Mouse (Mus musculus) CH12.LX (cell line): ENCODE results near the gene H2al1e. TPM values are rescaled to one million over a fixed set of nuclear protein-coding genes. Genes with fewer than 3 reads are reported as not detected.
"Not testable (repeated sequence)": the region's sequence is repeated elsewhere in the genome, so short reads cannot be mapped to it uniquely, and the experiment has no call there.

Experiments used
- DNase-seq: peaks from one replicate; pipeline ENCODE4 v3.0.0-alpha.2; 2013; ENCODE audit errors: extremely low read depth
- H3K27ac ChIP-seq: 2 replicates; pipeline ENCODE4 v1.5.1; 2012; ENCODE audit warnings: low read depth, mild to moderate bottlenecking, control low read depth, moderate library complexity; ENCODE audit not compliant: insufficient read depth
- H3K27me3 ChIP-seq: replicated peaks from 2 replicates; pipeline ENCODE3; 2012; ENCODE audit warnings: inconsistent platforms
- H3K36me3 ChIP-seq, 2 experiments: replicated peaks in 1 of 2; 2 replicates each; pipeline versions ENCODE3 to v1.6.1; 2012; ENCODE audit warnings: inconsistent platforms in 1 of 2, low read length in 1 of 2, mild to moderate bottlenecking in 1 of 2, mixed read lengths in 1 of 2, moderate library complexity in 1 of 2; ENCODE audit not compliant: control insufficient read depth in 1 of 2, insufficient read depth in 1 of 2
- H3K4me1 ChIP-seq, 2 experiments: 2 replicates each; pipeline ENCODE4 v1.6.1; 2012; ENCODE audit warnings: inconsistent platforms in 1 of 2, moderate library complexity in 1 of 2; ENCODE audit not compliant: insufficient read depth in 2 of 2, control insufficient read depth in 1 of 2
- H3K4me2 ChIP-seq: 2 replicates; pipeline ENCODE4 v1.6.1; 2012; ENCODE audit warnings: low read depth, mild to moderate bottlenecking, control low read depth; ENCODE audit not compliant: poor library complexity, insufficient read depth, severe bottlenecking
- H3K4me3 ChIP-seq, 3 experiments: fragments of 150-350 bp in 1 of 3; sonication (generic) in 1 of 3; replicated peaks in 1 of 3; 2 replicates each; pipeline versions ENCODE3 to v1.5.1; 2011 to 2012; ENCODE audit warnings: low read depth in 2 of 3, low read length in 2 of 3, mild to moderate bottlenecking in 2 of 3, moderate library complexity in 2 of 3, control low read depth in 1 of 3, improper control_type of control experiment in 1 of 3, inconsistent platforms in 1 of 3, mixed read lengths in 1 of 3; ENCODE audit not compliant: poor library complexity in 1 of 3
- H3K79me2 ChIP-seq: replicated peaks from 2 replicates; pipeline ENCODE4 v1.6.1; 2012; ENCODE audit warnings: mild to moderate bottlenecking, moderate library complexity; ENCODE audit not compliant: control insufficient read depth, poor library complexity, insufficient read depth, severe bottlenecking; ENCODE audit errors: extremely low read depth
- H3K9ac ChIP-seq: 2 replicates; pipeline ENCODE4 v1.6.1; 2012; ENCODE audit warnings: low read depth, mild to moderate bottlenecking, control low read depth, moderate library complexity; ENCODE audit not compliant: insufficient read depth
- H3K9me3 ChIP-seq: replicated peaks from 2 replicates; pipeline ENCODE3; 2012; ENCODE audit warnings: low read length, inconsistent platforms, mixed read lengths
- CHD2 ChIP-seq: IDR thresholded peaks from 2 replicates; pipeline ENCODE4 v1.6.1; 2011; ENCODE audit warnings: low read length, improper control_type of control experiment
- CTCF ChIP-seq, 2 experiments: IDR thresholded peaks in 1 of 2; conservative IDR thresholded peaks in 1 of 2; 2 replicates each; pipeline ENCODE4 v1.5.1; 2011 to 2012; ENCODE audit warnings: low read depth in 2 of 2, low read length in 2 of 2, improper control_type of control experiment in 1 of 2, inconsistent platforms in 1 of 2, mild to moderate bottlenecking in 1 of 2, moderate library complexity in 1 of 2
- E2F4 ChIP-seq: IDR thresholded peaks from 2 replicates; pipeline ENCODE4 v1.6.1; 2011; ENCODE audit warnings: low read depth, low read length, improper control_type of control experiment; ENCODE audit not compliant: insufficient replicate concordance
- EP300 ChIP-seq: IDR thresholded peaks from 2 replicates; pipeline ENCODE4 v1.6.1; 2011; ENCODE audit warnings: low read length, improper control_type of control experiment
- IRF4 ChIP-seq: IDR thresholded peaks from 2 replicates; pipeline ENCODE4 v1.6.1; 2014; ENCODE audit warnings: low read depth, mild to moderate bottlenecking, inconsistent platforms, low read length, improper control_type of control experiment
- JUN ChIP-seq: IDR thresholded peaks from 2 replicates; pipeline ENCODE4 v1.6.1; 2011; ENCODE audit warnings: low read depth, mild to moderate bottlenecking, low read length, improper control_type of control experiment, moderate library complexity; ENCODE audit not compliant: insufficient read depth
- NELFE ChIP-seq: IDR thresholded peaks from 2 replicates; pipeline ENCODE4 v1.6.1; 2011; ENCODE audit warnings: low read depth, low read length, improper control_type of control experiment
- NRF1 ChIP-seq: IDR thresholded peaks from 2 replicates; pipeline ENCODE4 v1.6.1; 2014; ENCODE audit warnings: low read depth, mild to moderate bottlenecking, inconsistent platforms, low read length, improper control_type of control experiment, moderate library complexity
- TCF12 ChIP-seq: IDR thresholded peaks from 2 replicates; pipeline ENCODE4 v1.6.1; 2014; ENCODE audit warnings: low read depth, mild to moderate bottlenecking, inconsistent platforms, low read length, improper control_type of control experiment
- dilution Hi-C: fragments of 300-500 bp; cut with MboI; formaldehyde crosslinking; loops from 2 replicates; pipeline ENCODE4 v1.14.3; 2020; ENCODE audit warnings: low sequenced_read_pairs; ENCODE audit not compliant: extremely low pct_unique_long_range_greater_than_20kb, extremely low pct_ligation_motif_present
- in situ Hi-C: fragments of 300-500 bp; cut with MboI; formaldehyde crosslinking; loops from 3 replicates; pipeline ENCODE4 v1.14.3; 2019; ENCODE audit warnings: low sequenced_read_pairs, low pct_ligation_motif_present, low pct_unique_long_range_greater_than_20kb, mixed read lengths
- polyA plus RNA-seq: library from polyadenylated mRNA; unstranded; fragments of >175 nt; gene quantifications from 2 replicates; pipeline ENCODE4 v1.2.1, GENCODE M21; 2012; ENCODE audit warnings: low read depth; ENCODE audit not compliant: insufficient read length
- total RNA-seq, 2 experiments: library from RNA; depleted of rRNA; stranded (reverse); fragments of 300-350 nt in 1 of 2; fragments of >200 nt in 1 of 2; gene quantifications; 2 replicates each; pipeline ENCODE4 v1.2.3; 2012 to 2014

H2al1e gene
- total and polyA plus RNA-seq, 3 experiments = not detected

DNA sequence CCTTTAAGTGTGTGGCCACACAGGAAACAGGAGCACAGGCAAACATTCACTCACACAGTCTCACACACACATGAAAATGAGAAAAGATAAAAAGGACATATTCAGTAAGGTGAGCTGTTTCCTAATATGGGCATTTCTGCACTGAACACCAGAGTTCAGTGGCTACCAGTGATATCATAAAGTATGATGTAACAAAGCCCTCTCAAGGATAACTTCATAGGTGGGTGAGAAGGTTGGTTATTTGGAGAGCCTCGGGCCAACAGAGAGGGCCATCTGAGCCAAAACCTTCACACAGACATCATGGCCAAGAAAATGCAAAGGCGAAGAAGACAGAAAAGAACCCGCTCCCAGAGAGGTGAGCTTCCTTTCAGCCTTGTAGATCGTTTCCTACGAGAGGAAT lies 12.6 kb downstream of the H2al1e start, which contains the start of gene H2al1i:
TSS of gene H2al1i (plus strand) at position 301 of the 400 bp plus-strand sequence.
- H3K4me2 ChIP-seq, in situ Hi-C loops, dilution Hi-C loops, H3K36me3 ChIP-seq, H3K4me1 ChIP-seq, H3K79me2 ChIP-seq, H3K27me3 ChIP-seq, H3K27ac ChIP-seq, H3K9me3 ChIP-seq, H3K4me3 ChIP-seq, H3K9ac ChIP-seq, DNase-seq: not testable (repeated sequence)

DNA sequence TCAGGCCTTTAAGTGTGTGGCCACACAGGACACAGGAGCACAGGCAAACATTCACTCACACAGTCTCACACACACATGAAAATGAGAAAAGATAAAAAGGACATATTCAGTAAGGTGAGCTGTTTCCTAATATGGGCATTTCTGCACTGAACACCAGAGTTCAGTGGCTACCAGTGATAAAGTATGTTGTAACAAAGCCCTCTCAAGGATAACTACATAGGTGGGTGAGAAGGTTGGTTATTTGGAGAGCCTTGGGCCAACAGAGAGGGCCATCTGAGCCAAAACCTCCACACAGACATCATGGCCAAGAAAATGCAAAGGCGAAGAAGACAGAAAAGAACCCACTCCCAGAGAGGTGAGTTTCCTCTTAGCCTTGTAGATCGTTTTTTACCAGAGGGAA lies 15.8 kb downstream of the H2al1e start, which contains the start of gene H2al1j:
TSS of gene H2al1j (plus strand) at position 301 of the 400 bp plus-strand sequence.
- H3K4me1 ChIP-seq, H3K9ac ChIP-seq, H3K27ac ChIP-seq, DNase-seq, dilution Hi-C loops, H3K4me2 ChIP-seq, in situ Hi-C loops, H3K4me3 ChIP-seq, H3K9me3 ChIP-seq, H3K36me3 ChIP-seq, H3K27me3 ChIP-seq, H3K79me2 ChIP-seq: not testable (repeated sequence)

DNA sequence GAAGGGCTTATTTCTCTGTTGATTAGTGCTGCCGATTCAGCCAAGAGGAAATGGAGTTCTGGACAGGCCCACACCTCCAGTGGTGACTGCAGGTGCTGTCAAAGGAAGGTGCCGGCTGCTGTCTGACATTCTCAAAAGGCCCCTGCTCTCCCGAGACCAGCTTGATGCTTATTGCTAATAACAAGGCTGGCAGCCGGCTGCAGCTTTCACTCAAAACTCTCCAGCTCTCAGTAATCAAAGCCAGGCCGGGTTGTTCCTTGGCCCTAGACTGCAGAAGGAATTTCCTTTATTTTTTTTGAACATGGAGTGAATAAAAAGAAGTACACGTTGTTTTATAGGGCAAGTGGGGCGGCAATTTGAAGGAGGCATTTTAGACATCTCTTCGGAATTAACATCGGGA lies 34.0 kb downstream of the H2al1e start:
- in situ Hi-C loops (no loop called here), dilution Hi-C loops (no loop called here)
- Histone ChIP-seq H3K27me3 (no peaks in the 10 kb centered on the region), H3K9ac (no peak overlapping the region), H3K4me2 (no peak overlapping the region), H3K4me3 (no peak overlapping the region)
- DNase-seq = no peak
- TF ChIP-seq IRF4 = no peak
- TF ChIP-seq JUN = no peak
- no peak for TF ChIP-seq NELFE
- TF ChIP-seq NRF1 = no peak
- TF ChIP-seq E2F4 = no peak
- no peak for TF ChIP-seq EP300
- TF ChIP-seq CTCF (conservative IDR thresholded peaks at IDR 0.05 in 1 of 2, IDR thresholded peaks at IDR 0.05 in 1 of 2; ENCODE audit: low read depth in 2 of 2, low read length in 2 of 2) = no peak
- no peak for TF ChIP-seq TCF12
- TF ChIP-seq CHD2 = no peak
- TF ChIP-seq, all 38 proteins: peak for 0
- Histone ChIP-seq H3K79me2 (no peaks in the 10 kb centered on the region), H3K4me1 (no peaks in the 10 kb centered on the region), H3K27ac (no peak overlapping the region), H3K36me3 (no peaks in the 10 kb centered on the region), H3K9me3 (no peaks in the 10 kb centered on the region)
